In the genomic region with DNA sequence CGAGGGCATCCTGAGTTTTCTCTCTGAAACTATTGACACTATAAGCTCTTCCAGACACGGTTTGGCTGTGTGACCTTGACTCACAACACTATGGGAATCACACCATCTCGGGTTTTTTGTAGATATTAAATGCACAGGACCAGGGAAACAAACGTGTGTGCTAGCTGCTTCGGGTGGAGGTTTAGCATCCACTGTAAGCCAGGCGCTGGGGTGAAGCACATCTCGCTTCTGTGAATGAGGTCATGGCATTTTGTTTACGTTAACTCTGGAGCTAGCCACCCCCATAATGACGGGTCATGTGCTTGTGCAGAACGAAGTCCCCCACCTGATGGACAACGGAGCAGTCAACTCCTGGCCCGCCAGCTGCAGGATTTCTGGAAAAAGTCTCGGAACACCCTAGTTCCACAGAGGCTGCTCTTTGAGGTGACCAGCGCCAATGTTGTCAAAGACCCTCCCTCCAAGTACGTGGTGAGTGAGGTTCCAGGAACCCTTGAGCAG, we compare ENCODE assay signal across 8 mouse cellular contexts. TPM values are rescaled to one million over a fixed set of nuclear protein-coding genes. Genes with fewer than 3 reads are reported as not detected.
DNase-seq lines count a peak whose midpoint lies in the region; ATAC-seq lines count a peak whose summit lies in the region.

No protein-coding gene starts in this region.

- peak overlapping the region; percentile 77 for H3K9ac ChIP-seq in forebrain, embryonic 13.5 days
- peak overlapping the region; percentile 79 for H3K9ac ChIP-seq in liver, embryonic 12.5 days
- H3K9ac ChIP-seq in neural tube, embryonic 14.5 days (replicated peaks; ENCODE audit: low read depth, low read length) = peak overlapping the region; percentile 76

- H3K9me3 ChIP-seq in forebrain, embryonic 13.5 days (replicated peaks) = no peaks in the 10 kb centered on the region
- H3K9me3 ChIP-seq in liver, embryonic 12.5 days (replicated peaks) = no peaks in the 10 kb centered on the region
- H3K9me3 ChIP-seq in neural tube, embryonic 14.5 days (ENCODE audit: control insufficient read depth, low read length) = no peaks in the 10 kb centered on the region

- no peaks in the 10 kb centered on the region for H3K27me3 ChIP-seq in forebrain, embryonic 13.5 days
- peaks cover 44% of the 10 kb centered on the region for H3K27me3 ChIP-seq in liver, embryonic 12.5 days (replicated peaks)
- no peaks in the 10 kb centered on the region for H3K27me3 ChIP-seq in neural tube, embryonic 14.5 days (ENCODE audit: control insufficient read depth, insufficient read depth, low read length)

- peak overlapping the region; percentile 65 for H3K4me3 ChIP-seq in forebrain, embryonic 13.5 days
- peak overlapping the region; percentile 70 for H3K4me3 ChIP-seq in liver, embryonic 12.5 days
- peak overlapping the region; percentile 65 for H3K4me3 ChIP-seq in neural tube, embryonic 14.5 days (ENCODE audit: low read depth, low read length)

- DNase-seq in cerebellum, adult 11 months = peak; percentile 31
- DNase-seq in cerebellum, postnatal 36 days = no peak
- no peak for DNase-seq in gastrocnemius, adult 18-20 months (ENCODE audit: low spot score)

- WGBS in forebrain, embryonic 13.5 days = 12% methylated on average over 15 of the region's 15 CpGs
- 14% methylated on average over 15 of the region's 15 CpGs for WGBS in liver, embryonic 12.5 days (ENCODE audit: insufficient replicate concordance)
- 11% methylated on average over 15 of the region's 15 CpGs for WGBS in neural tube, embryonic 14.5 days

- peaks cover 22% of the 10 kb centered on the region for H3K4me1 ChIP-seq in forebrain, embryonic 13.5 days
- H3K4me1 ChIP-seq in liver, embryonic 12.5 days = peaks cover 55% of the 10 kb centered on the region
- H3K4me1 ChIP-seq in neural tube, embryonic 14.5 days (ENCODE audit: control insufficient read depth, insufficient read depth, low read length) = no peaks in the 10 kb centered on the region

- no peak overlapping the region for H3K27ac ChIP-seq in forebrain, embryonic 13.5 days
- peak overlapping the region; percentile 73 for H3K27ac ChIP-seq in liver, embryonic 12.5 days
- peak overlapping the region; percentile 64; the same call in 1 of the 2 replicates for H3K27ac ChIP-seq in neural tube, embryonic 14.5 days (ENCODE audit: low read depth, low read length)

- H3K36me3 ChIP-seq in forebrain, embryonic 13.5 days (ENCODE audit: poor library complexity, severe bottlenecking) = peaks cover 18% of the 10 kb centered on the region
- H3K36me3 ChIP-seq in liver, embryonic 12.5 days = peaks cover 29% of the 10 kb centered on the region
- no peaks in the 10 kb centered on the region; the same call in 1 of the 2 replicates for H3K36me3 ChIP-seq in neural tube, embryonic 14.5 days (ENCODE audit: control insufficient read depth, insufficient read depth, low read length)

- peak; percentile 9 for ATAC-seq in CD4-positive, CD25-positive, alpha-beta regulatory T cell, adult 4 months
- ATAC-seq in forebrain, embryonic 13.5 days = no peak; the same call in 1 of the 2 replicates
- ATAC-seq in liver, embryonic 12.5 days = no peak
- no peak for ATAC-seq in neural tube, embryonic 14.5 days (ENCODE audit: low read depth)
- ATAC-seq in megakaryocyte-erythroid progenitor cell, adult 5-6 weeks (replicated peaks; ENCODE audit: low FRiP score, low TSS enrichment, poor library complexity, severe bottlenecking) = no peak

- peak overlapping the region; percentile 91 for H3K4me2 ChIP-seq in forebrain, embryonic 13.5 days
- peak overlapping the region; percentile 99 for H3K4me2 ChIP-seq in liver, embryonic 12.5 days
- peak overlapping the region; percentile 86 for H3K4me2 ChIP-seq in neural tube, embryonic 14.5 days (ENCODE audit: low read depth, low read length)

RNA-seq across cellular contexts. Expression of a gene that starts 0.8 kb away (rescaled TPM):
- 1 to 10 TPM; 4.9 to 7.7 TPM for polyA plus RNA-seq in CD4-positive, CD25-positive, alpha-beta regulatory T cell, adult 4 months (2017; shearing (Covaris generic))
- 14.7 and 15.4 TPM in 2 replicates for polyA plus RNA-seq in forebrain, embryonic 13.5 days (2015; fragmentation: Nextera tagmentation; extraction: Ambion mirVana)
- polyA plus RNA-seq in liver, embryonic 12.5 days (2016; fragmentation: Nextera tagmentation; extraction: Ambion mirVana) = 5.5 TPM in 2 replicates
- 31.6 and 41.1 TPM in 2 replicates for polyA plus RNA-seq in neural tube, embryonic 14.5 days (2014; fragmentation: Nextera tagmentation; extraction: Ambion mirVana)
- 0.11 and 7.6 TPM in 2 replicates for total RNA-seq in megakaryocyte-erythroid progenitor cell, adult 5-6 weeks (2014; fragmentation: Nextera tagmentation)
- 0.33 TPM in 1 of 2 replicates, not detected in the other for total RNA-seq in megakaryocyte-erythroid progenitor cell, adult 5-6 weeks (2017)
- 10 to 100 TPM; 20.0 to 24.3 TPM for total RNA-seq in gastrocnemius, adult 18-20 months (2021)

RNA-seq across cellular contexts. Expression of a gene that starts 6.7 kb away (rescaled TPM):
- not detected for polyA plus RNA-seq in CD4-positive, CD25-positive, alpha-beta regulatory T cell, adult 4 months (2017; shearing (Covaris generic))
- polyA plus RNA-seq in forebrain, embryonic 13.5 days (2015; fragmentation: Nextera tagmentation; extraction: Ambion mirVana) = not detected in 2 replicates
- polyA plus RNA-seq in liver, embryonic 12.5 days (2016; fragmentation: Nextera tagmentation; extraction: Ambion mirVana) = 0.66 and 1.8 TPM in 2 replicates
- 1.9 and 6.4 TPM in 2 replicates for polyA plus RNA-seq in neural tube, embryonic 14.5 days (2014; fragmentation: Nextera tagmentation; extraction: Ambion mirVana)
- total RNA-seq in megakaryocyte-erythroid progenitor cell, adult 5-6 weeks (2014; fragmentation: Nextera tagmentation) = not detected in 2 replicates
- total RNA-seq in megakaryocyte-erythroid progenitor cell, adult 5-6 weeks (2017) = not detected in 2 replicates
- over 10,000 TPM; 18,106 to 19,583 TPM for total RNA-seq in gastrocnemius, adult 18-20 months (2021)

RNA-seq across cellular contexts. Expression of a gene that starts 16.7 kb away (rescaled TPM):
- 10 to 100 TPM in 1 of 2 experiments, 1 to 10 TPM in 1; 7.7 to 11.4 TPM for polyA plus RNA-seq in CD4-positive, CD25-positive, alpha-beta regulatory T cell, adult 4 months (2017; shearing (Covaris generic))
- polyA plus RNA-seq in forebrain, embryonic 13.5 days (2015; fragmentation: Nextera tagmentation; extraction: Ambion mirVana) = 476 and 507 TPM in 2 replicates
- polyA plus RNA-seq in liver, embryonic 12.5 days (2016; fragmentation: Nextera tagmentation; extraction: Ambion mirVana) = 669 and 687 TPM in 2 replicates
- polyA plus RNA-seq in neural tube, embryonic 14.5 days (2014; fragmentation: Nextera tagmentation; extraction: Ambion mirVana) = 30.6 and 38.9 TPM in 2 replicates
- total RNA-seq in megakaryocyte-erythroid progenitor cell, adult 5-6 weeks (2014; fragmentation: Nextera tagmentation) = 194 and 207 TPM in 2 replicates
- total RNA-seq in megakaryocyte-erythroid progenitor cell, adult 5-6 weeks (2017) = 90.6 and 159 TPM in 2 replicates
- under 1 TPM; 0.41 to 0.50 TPM for total RNA-seq in gastrocnemius, adult 18-20 months (2021)

RNA-seq across cellular contexts. Expression of a gene that starts 18.2 kb away (rescaled TPM):
- 10 to 100 TPM; 32.5 to 42.2 TPM for polyA plus RNA-seq in CD4-positive, CD25-positive, alpha-beta regulatory T cell, adult 4 months (2017; shearing (Covaris generic))
- 16.5 and 17.0 TPM in 2 replicates for polyA plus RNA-seq in forebrain, embryonic 13.5 days (2015; fragmentation: Nextera tagmentation; extraction: Ambion mirVana)
- 20.3 and 21.5 TPM in 2 replicates for polyA plus RNA-seq in liver, embryonic 12.5 days (2016; fragmentation: Nextera tagmentation; extraction: Ambion mirVana)
- 21.0 and 24.2 TPM in 2 replicates for polyA plus RNA-seq in neural tube, embryonic 14.5 days (2014; fragmentation: Nextera tagmentation; extraction: Ambion mirVana)
- 15.5 and 26.4 TPM in 2 replicates for total RNA-seq in megakaryocyte-erythroid progenitor cell, adult 5-6 weeks (2014; fragmentation: Nextera tagmentation)
- 10.1 and 17.6 TPM in 2 replicates for total RNA-seq in megakaryocyte-erythroid progenitor cell, adult 5-6 weeks (2017)
- total RNA-seq in gastrocnemius, adult 18-20 months (2021) = 1 to 10 TPM; 8.0 to 8.2 TPM

RNA-seq across cellular contexts. Expression of a gene that starts 18.5 kb away (rescaled TPM):
- 1 to 10 TPM; 7.0 to 8.1 TPM for polyA plus RNA-seq in CD4-positive, CD25-positive, alpha-beta regulatory T cell, adult 4 months (2017; shearing (Covaris generic))
- polyA plus RNA-seq in forebrain, embryonic 13.5 days (2015; fragmentation: Nextera tagmentation; extraction: Ambion mirVana) = 11.7 and 12.1 TPM in 2 replicates
- 4.8 and 5.9 TPM in 2 replicates for polyA plus RNA-seq in liver, embryonic 12.5 days (2016; fragmentation: Nextera tagmentation; extraction: Ambion mirVana)
- polyA plus RNA-seq in neural tube, embryonic 14.5 days (2014; fragmentation: Nextera tagmentation; extraction: Ambion mirVana) = 16.9 and 19.0 TPM in 2 replicates
- total RNA-seq in megakaryocyte-erythroid progenitor cell, adult 5-6 weeks (2014; fragmentation: Nextera tagmentation) = 6.8 and 6.9 TPM in 2 replicates
- total RNA-seq in megakaryocyte-erythroid progenitor cell, adult 5-6 weeks (2017) = 1.8 and 4.4 TPM in 2 replicates
- total RNA-seq in gastrocnemius, adult 18-20 months (2021) = 1 to 10 TPM; 1.5 TPM

Comparison
In these comparisons a context has a peak if more than half of its experiments do, and no peak if none do; other contexts are left out.
1. RNA of a gene that starts 16.7 kb away (polyA plus RNA-seq): 669 to 687 TPM in liver, embryonic 12.5 days and 476 to 507 TPM in forebrain, embryonic 13.5 days; 30.6 to 38.9 TPM in neural tube, embryonic 14.5 days and 7.7 to 11.4 TPM in CD4-positive, CD25-positive, alpha-beta regulatory T cell, adult 4 months; every median in the first group is over 10 times any median in the second.
2. Peak in every context shown above with its lines, with median percentiles within 50 percentile points of each other: H3K4me2 ChIP-seq, H3K4me3 ChIP-seq and H3K9ac ChIP-seq.